Mouse (Mus musculus) hindbrain, embryonic 16.5 days (tissue): ENCODE results near the gene Dgki. TPM values are rescaled to one million over a fixed set of nuclear protein-coding genes. Genes with fewer than 3 reads are reported as not detected.

Experiments used
- ATAC-seq: fragments of 200-750 bp; cut with Nextera tagmentation; 2 replicates; pipeline ENCODE4 v1.8.0; 2017; ENCODE audit warnings: moderate TSS enrichment, moderate library complexity
- H3K27ac ChIP-seq: fragments of 300-500 bp; sonication (generic); 2 replicates; pipeline ENCODE4 v1.5.1; 2014; ENCODE audit warnings: low read depth, mild to moderate bottlenecking, control low read depth, low read length, moderate library complexity
- H3K27me3 ChIP-seq: fragments of 300-500 bp; sonication (generic); replicated peaks from 2 replicates; pipeline ENCODE4 v1.6.1; 2014; ENCODE audit warnings: low read length; ENCODE audit not compliant: control insufficient read depth, insufficient read depth
- H3K36me3 ChIP-seq: fragments of 300-500 bp; sonication (generic); 2 replicates; pipeline ENCODE4 v1.6.1; 2014; ENCODE audit warnings: mild to moderate bottlenecking, low read length, moderate library complexity, mixed read lengths; ENCODE audit not compliant: control insufficient read depth, insufficient read depth
- H3K4me1 ChIP-seq: fragments of 300-500 bp; sonication (generic); 2 replicates; pipeline ENCODE4 v1.6.1; 2014; ENCODE audit warnings: low read depth, low read length; ENCODE audit not compliant: control insufficient read depth, insufficient read depth
- H3K4me2 ChIP-seq: fragments of 300-500 bp; sonication (generic); 2 replicates; pipeline ENCODE4 v1.6.1; 2014; ENCODE audit warnings: mild to moderate bottlenecking, low read length, control low read depth, moderate library complexity
- H3K4me3 ChIP-seq: fragments of 300-500 bp; sonication (generic); 2 replicates; pipeline ENCODE4 v1.5.1; 2014; ENCODE audit warnings: mild to moderate bottlenecking, low read length, control low read depth, moderate library complexity
- H3K9ac ChIP-seq: fragments of 300-500 bp; sonication (generic); 2 replicates; pipeline ENCODE4 v1.6.1; 2014; ENCODE audit warnings: low read depth, mild to moderate bottlenecking, control low read depth, low read length, moderate library complexity
- H3K9me3 ChIP-seq: fragments of 300-500 bp; sonication (generic); 2 replicates; pipeline ENCODE4 v1.6.1; 2014; ENCODE audit warnings: mild to moderate bottlenecking, low read length, moderate library complexity; ENCODE audit not compliant: control insufficient read depth
- WGBS: fragments of 180-500 bp; shearing (Covaris S2); extraction: QIAGEN DNeasy Blood & Tissue Kit; methylation state at CpG from one replicate; pipeline ENCODE4 v1.1.7; 2014; 5-methylcytosine and 5-hydroxymethylcytosine counted together
- polyA plus RNA-seq: library from polyadenylated mRNA; unstranded; fragments of >200 nt; fragmentation: Nextera tagmentation; extraction: Ambion mirVana; gene quantifications from 2 replicates; pipeline ENCODE4 v1.2.1, GENCODE M21; 2015

Gene Dgki
- polyA plus RNA-seq, 1 experiment from 2014 or later: 6.0 TPM

DNA sequence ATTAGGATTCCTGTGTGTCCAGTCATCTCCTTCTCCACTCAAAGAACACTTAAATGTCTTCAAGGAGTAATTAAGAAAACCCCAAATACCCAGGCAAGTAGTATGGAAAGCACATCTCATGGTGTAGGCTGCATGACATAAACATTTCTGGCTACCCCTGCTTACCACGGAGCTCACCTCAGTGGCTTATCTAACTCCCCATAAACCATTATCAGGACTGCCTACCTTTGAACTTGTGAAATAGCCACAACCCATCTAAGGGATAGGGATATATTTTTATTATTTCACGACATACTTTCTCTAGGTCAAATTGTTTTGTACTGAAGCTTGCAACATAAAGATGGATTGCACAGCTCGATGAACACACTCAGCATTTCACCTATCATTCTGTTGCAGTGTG is 394.0 kb downstream of the Dgki start:
- no peak overlapping the region for H3K9ac ChIP-seq
- ATAC-seq: no peak
- peaks cover 4% of the 10 kb centered on the region for H3K4me1 ChIP-seq
- H3K27ac ChIP-seq: no peak overlapping the region
- H3K4me2 ChIP-seq: no peak overlapping the region
- no peaks in the 10 kb centered on the region for H3K27me3 ChIP-seq
- no peak overlapping the region for H3K4me3 ChIP-seq
- 91% methylated on average over 3 of the region's 3 CpGs for WGBS
- no peaks in the 10 kb centered on the region for H3K36me3 ChIP-seq
- no peaks in the 10 kb centered on the region for H3K9me3 ChIP-seq

DNA sequence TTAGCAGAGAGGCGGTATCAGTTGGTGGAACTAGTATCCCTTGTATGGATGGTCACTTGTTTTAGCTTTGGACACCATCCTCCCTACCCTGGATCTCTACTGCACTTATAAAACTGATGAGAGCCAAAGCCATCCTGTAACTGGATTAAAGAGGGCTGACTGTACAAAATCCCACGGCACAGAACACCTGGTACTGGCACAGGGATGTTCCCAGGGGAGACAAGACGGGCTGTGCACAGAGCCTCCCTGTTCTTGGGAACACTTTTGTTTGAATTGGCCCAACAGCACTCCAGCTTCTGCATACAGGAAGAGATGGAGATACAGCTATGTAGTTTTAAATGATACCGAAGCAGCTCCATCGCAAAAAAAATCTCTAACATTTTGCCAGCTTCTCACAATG is 395.1 kb downstream of the Dgki start:
- H3K4me3 ChIP-seq: no peak overlapping the region
- no peaks in the 10 kb centered on the region for H3K27me3 ChIP-seq
- no peaks in the 10 kb centered on the region for H3K36me3 ChIP-seq
- 70% methylated on average over 5 of the region's 5 CpGs for WGBS
- no peak overlapping the region for H3K27ac ChIP-seq
- no peak overlapping the region for H3K4me2 ChIP-seq
- H3K4me1 ChIP-seq: peaks cover 4% of the 10 kb centered on the region
- ATAC-seq: no peak; the same call in 1 of the 2 replicates
- H3K9ac ChIP-seq: no peak overlapping the region
- H3K9me3 ChIP-seq: no peaks in the 10 kb centered on the region

DNA sequence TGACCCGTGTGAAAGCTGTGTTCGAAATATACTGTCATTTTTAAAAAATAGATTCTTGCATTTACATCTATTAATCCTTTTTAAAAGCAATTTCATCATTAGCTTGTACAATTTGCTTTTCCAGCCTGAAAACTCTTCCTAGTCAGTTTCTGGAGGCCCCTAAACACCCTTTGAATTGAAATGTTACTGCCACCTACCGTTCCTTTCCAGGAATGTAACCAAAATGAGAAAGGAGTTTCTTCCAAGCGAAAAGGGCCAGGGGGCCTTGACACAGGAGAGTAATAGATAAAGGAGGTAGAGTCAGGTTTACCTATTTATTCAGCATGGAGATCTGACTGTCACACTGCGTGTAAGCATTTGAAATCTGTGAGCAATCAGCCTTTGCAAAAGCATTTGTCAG is 396.2 kb downstream of the Dgki start:
- no peak overlapping the region for H3K9ac ChIP-seq
- no peaks in the 10 kb centered on the region for H3K36me3 ChIP-seq
- no peak overlapping the region for H3K4me2 ChIP-seq
- H3K27me3 ChIP-seq: no peaks in the 10 kb centered on the region
- no peak overlapping the region for H3K4me3 ChIP-seq
- peaks cover 4% of the 10 kb centered on the region for H3K4me1 ChIP-seq
- peak overlapping the region; percentile 19; the same call in 1 of the 2 replicates for H3K27ac ChIP-seq
- 12% methylated on average over 5 of the region's 5 CpGs for WGBS
- peak; percentile 84 for ATAC-seq
- no peaks in the 10 kb centered on the region for H3K9me3 ChIP-seq

DNA sequence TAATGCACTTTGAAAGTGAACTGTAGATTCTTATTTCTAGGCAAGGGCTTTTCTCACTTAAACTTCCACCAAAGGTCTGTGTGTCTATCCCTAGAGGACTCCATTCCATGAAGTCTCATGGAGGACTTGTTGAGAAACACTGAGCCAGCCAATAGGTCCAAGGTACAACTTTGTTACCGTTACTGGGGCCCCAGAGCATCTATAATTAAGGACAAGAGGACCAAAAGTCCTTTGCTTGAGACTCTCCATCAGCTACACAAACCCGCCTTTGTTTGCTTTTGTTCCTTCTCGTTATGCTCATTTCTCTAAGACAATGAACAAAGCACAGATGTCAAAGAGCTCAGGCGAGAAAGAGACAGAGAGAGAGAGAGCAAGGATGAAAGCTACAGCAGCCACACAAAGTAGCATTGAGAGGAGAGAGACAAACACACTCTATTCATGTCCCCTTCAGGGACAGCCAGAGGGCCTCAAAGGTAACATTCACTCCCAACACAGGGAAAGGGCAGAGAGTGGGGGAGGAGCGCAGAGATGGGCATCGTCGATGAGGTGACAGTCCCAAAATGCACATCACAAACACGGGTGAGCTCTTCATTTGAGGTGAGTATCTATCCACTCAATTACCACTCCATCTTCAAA is 396.7 kb downstream of the Dgki start:
- peaks cover 4% of the 10 kb centered on the region for H3K4me1 ChIP-seq
- no peaks in the 10 kb centered on the region for H3K9me3 ChIP-seq
- H3K9ac ChIP-seq: no peak overlapping the region
- WGBS: 11% methylated on average over 8 of the region's 8 CpGs
- peak; percentile 67 for ATAC-seq
- no peaks in the 10 kb centered on the region for H3K27me3 ChIP-seq
- no peak overlapping the region for H3K4me3 ChIP-seq
- H3K27ac ChIP-seq: peak overlapping the region; percentile 35
- peak overlapping the region; percentile 5; the same call in 1 of the 2 replicates for H3K4me2 ChIP-seq
- H3K36me3 ChIP-seq: no peaks in the 10 kb centered on the region

DNA sequence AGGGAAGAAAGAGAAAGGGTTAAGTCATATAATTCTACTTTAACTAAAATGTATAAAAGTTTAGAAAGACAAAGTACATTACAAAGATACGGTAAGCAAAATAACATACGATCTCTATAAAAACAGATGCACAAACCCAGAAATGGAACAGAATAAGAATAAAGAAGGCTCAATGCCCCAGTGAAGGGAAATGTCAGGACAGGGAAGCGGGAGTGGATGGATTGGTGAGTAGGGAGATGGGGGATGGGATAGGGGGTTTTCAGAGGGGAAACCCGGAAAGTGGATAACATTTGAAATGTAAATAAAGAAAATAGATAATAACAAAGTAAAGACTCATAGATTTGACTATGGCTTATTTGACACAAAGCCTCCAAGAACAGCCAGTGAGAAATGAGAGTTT is 400.1 kb downstream of the Dgki start:
- H3K4me1 ChIP-seq: peaks cover 4% of the 10 kb centered on the region
- WGBS: 89% methylated on average over 4 of the region's 4 CpGs

DNA sequence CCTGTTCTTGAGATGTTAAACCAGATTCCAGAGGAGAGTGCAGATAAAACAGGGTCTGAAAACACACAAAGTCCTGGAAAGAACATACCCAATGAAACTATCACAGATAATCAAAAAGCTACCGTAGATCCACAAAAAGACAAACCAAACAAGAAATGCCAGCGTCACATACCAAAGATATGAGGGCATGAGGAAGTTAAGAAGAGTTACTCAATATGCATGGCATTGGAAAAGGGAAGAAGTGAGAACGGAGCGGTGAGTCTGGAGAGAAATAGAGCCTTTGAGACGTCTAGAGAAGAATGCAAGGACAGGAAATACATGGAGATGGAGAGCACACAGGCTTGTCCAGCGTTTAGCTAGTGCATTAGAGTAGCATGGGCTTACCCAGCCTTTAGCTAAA is 401.6 kb downstream of the Dgki start:
- no peaks in the 10 kb centered on the region for H3K36me3 ChIP-seq
- no peaks in the 10 kb centered on the region for H3K9me3 ChIP-seq
- H3K27me3 ChIP-seq: no peaks in the 10 kb centered on the region
- H3K4me2 ChIP-seq: no peak overlapping the region
- 87% methylated on average over 6 of the region's 6 CpGs for WGBS
- no peak overlapping the region for H3K4me3 ChIP-seq
- peaks cover 4% of the 10 kb centered on the region; the same call in 1 of the 2 replicates for H3K4me1 ChIP-seq
- no peak for ATAC-seq
- no peak overlapping the region for H3K9ac ChIP-seq
- H3K27ac ChIP-seq: no peak overlapping the region

More for the DNA sequence above, 400.1 kb downstream of the Dgki start:
- Histone ChIP-seq H3K36me3 (no peaks in the 10 kb centered on the region), H3K4me2 (no peak overlapping the region), H3K9me3 (no peaks in the 10 kb centered on the region), H3K9ac (no peak overlapping the region), H3K4me3 (no peak overlapping the region), H3K27ac (no peak overlapping the region), H3K27me3 (no peaks in the 10 kb centered on the region)
- no peak for ATAC-seq

DNA sequence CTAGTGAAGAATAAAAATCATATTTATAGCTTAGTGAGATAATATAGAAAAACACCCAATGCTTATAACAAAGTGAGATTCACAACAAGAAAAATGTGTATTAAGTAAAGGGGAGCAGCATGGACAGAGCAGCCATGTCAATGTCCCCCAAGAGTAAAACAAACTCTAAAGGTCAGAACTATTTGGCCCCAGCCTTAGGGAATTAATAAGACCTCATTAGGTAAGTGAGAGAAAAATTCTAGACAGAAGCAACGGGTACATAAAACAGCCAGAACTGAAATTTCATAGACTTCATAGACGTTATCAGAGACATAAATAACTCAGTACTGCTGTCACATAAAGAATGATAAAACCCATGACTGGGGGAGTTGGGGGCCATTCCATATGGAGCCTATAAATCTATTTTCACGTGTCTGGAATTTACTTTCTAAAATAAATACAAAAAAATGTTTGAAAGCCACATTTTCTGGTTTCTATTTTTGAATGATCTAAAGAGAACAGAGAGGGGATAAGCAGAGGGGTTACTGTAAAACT is 402.3 kb downstream of the Dgki start:
- Histone ChIP-seq H3K27me3 (no peaks in the 10 kb centered on the region), H3K36me3 (no peaks in the 10 kb centered on the region), H3K9ac (no peak overlapping the region), H3K27ac (no peak overlapping the region), H3K9me3 (no peaks in the 10 kb centered on the region), H3K4me2 (no peak overlapping the region), H3K4me3 (no peak overlapping the region), H3K4me1 (no peaks in the 10 kb centered on the region)
- WGBS: 67% methylated on average over 3 of the region's 3 CpGs
- ATAC-seq: no peak

DNA sequence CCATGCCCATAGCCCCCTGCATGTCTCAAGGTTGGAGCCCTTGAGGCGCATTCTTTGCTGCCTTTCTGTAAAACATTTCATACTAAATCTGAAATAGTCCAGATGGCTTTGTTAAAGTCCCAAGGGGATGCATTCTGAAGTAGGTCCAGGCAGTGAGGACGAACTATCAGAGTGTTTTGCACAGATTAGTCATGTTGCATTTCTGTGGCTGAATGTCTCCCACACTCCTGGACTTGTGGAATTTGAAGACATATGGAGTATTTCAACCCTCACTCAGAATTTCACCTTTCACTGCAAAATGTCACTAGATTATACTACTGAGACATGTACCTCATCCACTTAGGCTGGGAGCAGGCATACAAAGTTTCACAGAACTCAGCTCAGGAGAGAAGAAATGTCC is 403.3 kb downstream of the Dgki start:
- Histone ChIP-seq H3K36me3 (no peaks in the 10 kb centered on the region), H3K9ac (no peak overlapping the region), H3K9me3 (no peaks in the 10 kb centered on the region), H3K27ac (no peak overlapping the region), H3K27me3 (no peaks in the 10 kb centered on the region), H3K4me1 (no peaks in the 10 kb centered on the region), H3K4me3 (no peak overlapping the region), H3K4me2 (no peak overlapping the region)
- ATAC-seq: no peak
- 72% methylated on average over 2 of the region's 2 CpGs for WGBS

DNA sequence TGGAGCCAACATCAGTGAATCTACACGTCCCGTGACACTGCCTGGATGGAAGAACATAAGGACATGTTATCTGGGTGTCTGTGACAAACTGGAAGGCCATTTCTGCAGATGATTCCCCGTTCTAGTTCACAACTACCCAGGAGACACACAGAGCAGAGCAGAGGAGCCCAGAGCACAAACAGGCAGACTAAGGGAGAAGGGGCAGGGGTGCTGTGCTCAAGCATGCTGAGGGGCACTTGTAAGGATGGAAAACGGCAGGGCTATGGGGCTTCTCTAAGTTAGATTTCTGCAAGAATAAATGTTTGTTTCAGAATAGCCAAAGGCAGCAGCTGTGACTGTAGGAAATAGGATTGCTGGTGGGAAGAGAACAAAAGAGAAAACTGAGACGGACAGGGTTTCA is 408.2 kb downstream of the Dgki start:
- no peaks in the 10 kb centered on the region for H3K36me3 ChIP-seq
- no peaks in the 10 kb centered on the region for H3K9me3 ChIP-seq
- H3K27me3 ChIP-seq: no peaks in the 10 kb centered on the region
- 70% methylated on average over 5 of the region's 5 CpGs for WGBS
- H3K4me1 ChIP-seq: no peaks in the 10 kb centered on the region
- ATAC-seq: no peak
- H3K4me3 ChIP-seq: no peak overlapping the region
- no peak overlapping the region for H3K4me2 ChIP-seq
- H3K9ac ChIP-seq: no peak overlapping the region
- H3K27ac ChIP-seq: no peak overlapping the region
